Mouse (Mus musculus) layer of hippocampus, postnatal 14 days (tissue): ENCODE results near the gene B3gat2. TPM values are rescaled to one million over a fixed set of nuclear protein-coding genes. Genes with fewer than 3 reads are reported as not detected.

ENCODE experiments used
- DNase-seq, 2 experiments: peaks; one replicate each; pipeline ENCODE4 v3.0.0; 2021 to 2022; ENCODE audit warnings: low spot score in 2 of 2, mixed read lengths in 1 of 2
- total RNA-seq, 2 experiments: library from RNA; stranded (reverse); gene quantifications; 2 replicates each; pipeline ENCODE4 v1.2.3; 2021

B3gat2 gene
- total RNA-seq, 2 experiments from 2014 or later, result 17.7 to 20.0 TPM

DNA sequence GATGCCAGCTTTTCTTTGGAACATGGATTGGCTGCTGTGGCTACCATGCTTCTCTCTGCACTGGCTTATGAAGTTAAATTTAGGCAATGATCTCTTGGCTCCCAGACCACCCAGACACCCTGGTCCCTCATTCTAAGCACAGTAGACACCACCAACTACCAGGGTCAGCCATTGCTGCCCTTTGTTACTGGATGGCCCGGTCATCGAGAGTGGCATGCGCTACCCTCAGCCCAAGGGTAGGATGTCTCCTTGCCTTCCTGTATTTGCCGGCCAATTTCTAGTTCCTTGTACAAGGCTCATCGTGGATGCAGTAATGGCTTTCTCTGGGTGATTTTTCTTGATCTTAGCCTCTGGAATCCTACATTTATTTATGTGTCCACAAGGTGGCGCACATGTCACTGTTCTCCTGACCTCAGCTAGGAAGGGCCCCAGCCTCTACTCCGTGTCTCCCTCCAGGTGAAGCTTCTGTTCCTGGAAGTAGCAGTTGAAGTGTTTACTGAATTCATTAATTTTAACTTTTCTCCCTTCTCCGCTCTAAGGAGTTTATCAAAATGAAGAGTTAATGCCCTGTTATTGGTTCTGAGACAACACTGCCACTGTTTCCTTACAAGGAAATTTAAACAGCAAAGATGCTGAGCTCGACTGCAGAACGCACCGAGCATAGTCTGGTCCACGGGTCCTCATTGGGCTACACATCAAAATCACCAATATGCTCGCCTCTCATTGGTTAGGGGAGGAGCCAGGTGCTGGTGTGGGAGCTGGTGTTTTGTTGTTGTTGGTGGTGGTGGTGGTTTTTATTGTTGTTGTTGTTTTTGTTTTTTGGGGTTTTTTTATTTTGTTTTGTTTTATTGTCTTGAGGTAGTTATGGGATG lies 65.6 kb downstream of the B3gat2 start:
- peak in 1 of 2 experiments; percentile 66 for DNase-seq

DNA sequence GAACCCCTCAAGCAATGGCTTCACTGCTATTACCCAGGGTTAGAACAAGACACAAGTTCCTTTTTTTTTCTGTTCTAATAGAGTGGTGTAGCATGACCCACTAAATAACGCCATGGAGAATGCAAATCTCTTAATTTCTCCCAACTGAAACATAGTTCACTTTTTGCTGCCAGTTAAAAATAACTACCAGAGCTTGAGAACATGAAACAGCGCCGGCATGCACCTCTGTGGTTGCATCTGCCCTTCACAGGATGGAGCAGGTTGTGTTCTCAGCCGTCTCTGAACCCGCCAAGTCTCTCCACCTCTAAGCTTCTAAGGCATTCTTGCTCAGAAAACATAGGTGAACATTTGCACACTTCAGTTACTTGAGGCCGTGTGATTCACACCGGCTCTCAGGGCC lies 72.7 kb downstream of the B3gat2 start:
- DNase-seq, result no peak

DNA sequence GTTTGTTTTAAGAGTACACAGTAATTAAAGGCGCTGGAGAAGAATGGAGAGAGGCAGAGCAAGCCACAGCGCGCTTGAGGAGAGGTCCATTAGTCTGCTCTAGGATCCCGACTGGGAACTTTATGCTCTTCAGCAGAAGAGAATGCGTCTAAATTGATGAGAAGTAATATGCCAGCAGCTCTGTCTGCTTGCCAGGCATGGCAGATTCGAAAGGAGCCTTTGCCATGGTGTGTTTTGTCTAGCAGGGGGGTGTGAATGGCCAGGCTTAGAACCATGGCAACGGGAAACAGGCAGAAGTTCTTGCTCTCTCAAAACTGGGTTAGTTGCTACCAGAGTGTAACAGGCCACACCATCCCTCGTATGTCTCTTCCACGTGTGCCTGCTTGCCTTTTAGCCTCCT lies 73.3 kb downstream of the B3gat2 start:
- DNase-seq, result peak; percentile 41 to 83

DNA sequence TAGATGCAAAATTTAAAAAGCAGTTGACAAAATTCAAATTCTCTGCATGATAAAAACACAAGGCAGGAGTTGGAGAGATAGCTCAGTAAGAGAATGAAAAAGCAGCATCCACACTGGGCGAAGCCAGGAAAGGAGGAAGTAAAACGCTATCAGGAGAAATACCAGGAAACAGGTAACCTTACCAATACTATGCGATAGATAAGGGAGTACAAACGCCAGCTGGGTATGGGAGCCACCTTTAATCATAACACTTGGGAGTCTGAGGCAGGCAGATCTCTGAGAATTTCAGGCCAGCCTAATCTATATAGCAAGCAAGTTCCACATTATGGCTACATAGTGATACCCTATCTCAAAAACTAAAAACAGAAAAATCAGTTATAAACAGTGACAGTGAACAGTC lies 75.1 kb downstream of the B3gat2 start:
- no peak for DNase-seq

DNA sequence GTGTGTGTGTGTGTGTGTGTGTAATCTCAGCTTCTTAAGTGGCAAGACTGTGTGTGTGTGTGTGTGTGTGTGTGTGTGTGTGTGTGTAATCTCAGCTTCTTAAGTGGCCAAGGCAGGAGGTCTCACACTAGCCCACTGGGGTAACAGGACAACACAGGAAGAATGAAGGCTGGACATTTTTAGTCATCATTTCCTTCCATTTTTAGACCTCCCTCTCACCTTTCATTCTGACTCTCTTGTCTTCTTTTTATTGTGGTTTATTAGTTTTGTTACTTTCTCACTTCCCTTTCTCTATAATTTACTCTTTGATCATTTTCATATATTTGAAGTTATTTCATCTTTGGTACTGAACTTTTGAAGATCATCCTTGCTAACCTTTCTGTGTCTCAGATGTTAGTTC lies 79.4 kb downstream of the B3gat2 start:
- no peak for DNase-seq

DNA sequence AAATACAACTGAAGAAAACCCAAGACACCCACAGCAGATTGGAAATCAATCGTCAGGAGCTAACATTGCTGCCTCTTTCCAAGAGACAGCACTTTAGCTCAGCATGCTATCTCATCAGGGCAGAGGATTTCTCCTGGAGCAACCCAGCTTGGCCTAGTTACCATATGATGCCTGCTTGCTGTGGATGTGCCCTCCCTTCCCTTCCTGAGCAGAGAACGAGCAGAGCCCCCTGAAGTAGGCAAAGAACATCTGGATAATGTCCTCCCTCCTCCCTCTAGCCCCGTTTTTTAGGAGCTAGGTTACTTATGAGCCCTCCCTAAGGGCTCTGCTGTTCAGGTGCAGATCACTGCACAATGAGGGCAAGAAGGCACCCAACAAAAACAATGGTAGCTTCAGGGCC lies 81.1 kb downstream of the B3gat2 start:
- DNase-seq, result no peak

DNA sequence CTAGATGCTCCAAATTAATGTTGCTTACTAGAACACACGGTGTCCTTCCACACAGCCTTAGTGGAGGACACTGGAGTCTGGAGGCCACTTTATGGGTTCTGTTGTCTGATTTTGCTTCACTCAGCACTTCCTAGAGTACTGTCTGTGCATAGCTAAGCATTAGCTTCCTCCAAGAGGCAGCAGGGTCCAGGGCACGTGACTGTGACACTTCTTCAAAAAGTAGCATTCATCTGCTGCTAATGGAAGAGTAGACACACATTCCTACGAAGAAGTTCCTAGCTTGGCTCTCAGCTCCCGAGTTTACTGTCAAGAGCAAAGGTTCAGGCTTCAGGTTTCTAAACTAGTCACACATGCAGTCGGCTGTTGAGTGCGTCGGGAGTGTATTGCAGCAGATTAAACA lies 82.2 kb downstream of the B3gat2 start:
- no peak for DNase-seq

DNA sequence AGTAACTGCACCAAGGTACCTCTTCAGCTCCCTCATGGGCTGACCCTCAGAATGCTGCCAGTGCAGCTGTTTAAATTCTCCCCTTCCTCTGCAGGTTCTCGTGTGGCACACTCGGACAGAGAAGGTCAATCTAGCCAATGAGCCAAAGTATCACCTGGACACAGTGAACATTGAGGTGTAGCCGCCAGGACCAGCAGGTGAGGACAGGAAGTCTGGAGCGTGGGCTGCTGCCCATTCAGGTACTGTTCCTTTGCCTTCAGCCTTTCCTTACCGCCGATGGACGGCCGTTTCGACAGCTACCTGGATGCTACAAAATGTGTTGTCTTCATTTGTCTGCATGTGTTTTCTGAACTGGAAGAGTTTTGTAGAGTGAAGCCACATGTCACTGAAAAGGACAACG lies 83.5 kb downstream of the B3gat2 start:
- DNase-seq, result no peak

DNA sequence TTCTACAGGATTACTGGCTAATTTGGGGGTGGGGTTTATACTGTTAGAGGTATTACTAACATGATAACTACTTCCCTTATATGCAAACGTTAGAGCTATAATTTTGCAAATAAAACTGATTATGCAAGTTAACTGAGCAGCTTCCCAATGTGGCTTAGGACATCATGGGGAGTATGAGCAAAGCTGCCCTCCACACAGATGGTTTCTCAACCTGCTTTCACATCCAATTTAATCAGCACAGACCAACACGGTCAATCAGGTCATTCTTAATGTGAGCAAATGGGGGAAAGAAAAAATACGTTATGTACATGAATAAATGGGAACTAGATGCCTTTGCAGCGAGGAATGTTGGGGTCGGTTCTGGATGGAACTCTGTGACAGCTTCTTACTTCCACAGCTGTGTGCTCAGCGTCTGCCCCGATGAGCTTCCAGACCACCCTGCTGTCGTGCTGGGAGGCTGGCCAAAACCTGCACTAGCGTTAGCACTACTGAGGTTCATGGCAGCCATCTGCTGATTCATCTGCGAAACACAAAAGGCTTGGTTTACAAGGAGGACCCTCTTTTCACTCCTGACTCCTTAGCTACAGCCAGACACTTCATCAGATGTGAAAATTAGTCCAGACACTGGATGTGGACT lies 84.6 kb downstream of the B3gat2 start:
- DNase-seq, result peak; percentile 69 to 74

DNA sequence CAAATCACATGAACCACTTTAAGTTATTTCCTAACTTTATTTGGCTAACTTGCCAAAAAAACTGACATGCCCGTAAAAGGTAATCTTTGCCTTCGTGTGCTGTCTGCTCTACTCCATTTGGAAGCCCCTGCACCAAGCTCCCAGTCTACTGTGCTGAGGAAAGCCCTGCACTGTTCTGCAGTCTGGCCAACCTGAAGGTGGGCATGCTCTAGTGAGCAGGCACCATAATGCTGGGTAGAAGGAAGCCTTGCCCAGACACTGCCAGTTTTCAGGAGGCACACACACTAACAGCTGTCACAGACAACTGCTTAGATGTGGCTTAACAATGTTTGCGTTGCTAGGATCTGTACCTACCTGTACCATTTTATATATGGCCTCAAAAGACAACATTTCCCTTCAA lies 94.1 kb downstream of the B3gat2 start:
- DNase-seq, result no peak

DNA sequence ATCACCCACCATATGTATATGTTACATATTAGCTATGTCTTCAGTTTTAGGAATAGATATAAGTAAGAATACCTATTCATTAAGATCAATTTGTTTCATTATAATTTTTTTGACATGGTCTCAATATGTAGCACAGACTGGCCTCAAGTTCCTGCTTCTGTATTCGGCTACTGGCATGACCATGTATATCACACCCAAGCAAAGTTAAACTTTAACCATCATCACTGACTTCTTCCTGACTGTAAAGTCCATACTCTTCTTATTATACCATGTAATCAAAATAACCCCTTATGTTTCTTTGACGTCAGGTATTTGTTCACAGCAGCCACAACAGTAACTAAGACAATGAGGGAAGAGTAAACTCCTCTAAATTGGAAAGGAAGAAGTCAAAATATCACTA lies 99.4 kb downstream of the B3gat2 start:
- DNase-seq, result no peak

DNA sequence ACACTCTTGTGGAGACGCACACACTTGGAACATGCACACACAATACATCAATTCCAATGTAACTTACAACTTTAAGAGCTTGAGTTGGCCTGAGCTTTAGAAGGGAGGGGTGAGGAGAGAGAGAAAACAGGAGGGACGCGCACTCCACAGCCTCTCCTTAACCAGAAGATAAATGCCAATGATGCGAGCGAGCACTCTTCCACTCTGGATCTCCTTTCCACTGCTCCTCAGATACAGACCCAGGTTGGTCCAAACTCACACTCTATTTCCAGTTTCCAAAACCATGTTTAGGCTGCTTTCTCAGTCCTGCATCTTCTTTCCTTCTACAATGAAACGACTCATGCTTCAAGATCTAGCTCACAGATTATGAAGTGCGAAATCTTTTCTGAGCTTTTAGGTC lies 104.0 kb downstream of the B3gat2 start:
- DNase-seq, result no peak

DNA sequence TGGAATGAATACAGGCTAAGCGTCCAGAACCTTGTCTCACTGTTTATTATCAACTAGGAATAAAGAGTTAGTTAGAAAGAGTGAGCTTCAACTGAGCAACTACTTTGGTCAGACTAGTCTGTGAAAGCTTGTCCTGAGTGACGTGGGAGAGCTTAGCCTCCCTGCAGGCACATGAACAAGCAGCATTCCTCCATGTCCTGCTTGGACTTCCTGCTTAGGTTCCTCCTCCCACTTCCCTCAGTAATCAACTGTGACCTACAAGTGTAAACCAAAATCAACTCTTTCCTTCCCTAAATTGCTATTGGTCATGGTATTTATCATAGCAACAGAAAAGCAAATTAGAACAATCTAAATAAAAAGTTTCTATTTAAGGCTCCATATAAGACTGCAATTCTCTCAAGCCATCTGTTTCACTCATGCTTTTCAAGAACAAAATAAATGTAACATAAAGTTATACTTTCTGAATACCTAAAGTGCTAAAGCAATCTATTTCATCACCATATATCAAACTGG lies 105.9 kb downstream of the B3gat2 start:
- DNase-seq, result no peak

DNA sequence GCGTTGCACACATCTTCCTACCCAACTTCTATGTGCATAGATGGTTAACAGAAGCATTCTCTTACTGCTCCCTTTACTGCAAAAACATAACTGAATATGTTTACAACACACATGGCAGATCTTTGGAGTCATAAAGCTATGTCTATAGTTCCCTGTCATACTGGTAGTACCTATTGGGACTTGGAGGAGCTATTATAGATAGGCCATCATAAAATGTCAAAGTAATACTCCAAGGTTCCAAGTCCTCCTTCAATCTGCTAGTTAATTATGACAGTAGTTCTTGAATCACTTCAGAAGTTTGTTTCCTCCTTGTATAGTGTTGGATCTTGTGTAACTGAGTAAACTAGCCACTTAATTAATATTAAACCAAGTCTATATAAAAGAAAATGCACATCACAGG lies 110.6 kb downstream of the B3gat2 start:
- no peak for DNase-seq

DNA sequence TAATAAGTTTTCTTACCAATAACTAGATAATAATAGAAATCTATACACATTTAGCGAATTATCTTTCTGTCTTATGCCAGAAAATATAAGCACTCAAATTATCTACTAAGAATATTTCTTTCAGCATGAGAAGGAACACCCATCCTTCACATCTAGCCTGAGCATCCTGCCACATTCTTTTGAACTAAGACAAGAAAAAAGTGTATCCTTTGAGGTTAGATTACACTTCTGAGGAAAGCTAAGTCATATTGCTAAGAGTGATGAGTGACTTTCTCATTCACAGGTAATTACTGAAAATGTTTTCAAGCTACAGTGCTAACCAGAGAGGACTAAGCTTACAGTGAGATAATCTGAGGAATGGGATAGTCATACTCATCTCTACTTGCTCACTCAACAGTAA lies 121.1 kb downstream of the B3gat2 start:
- DNase-seq, result no peak

DNA sequence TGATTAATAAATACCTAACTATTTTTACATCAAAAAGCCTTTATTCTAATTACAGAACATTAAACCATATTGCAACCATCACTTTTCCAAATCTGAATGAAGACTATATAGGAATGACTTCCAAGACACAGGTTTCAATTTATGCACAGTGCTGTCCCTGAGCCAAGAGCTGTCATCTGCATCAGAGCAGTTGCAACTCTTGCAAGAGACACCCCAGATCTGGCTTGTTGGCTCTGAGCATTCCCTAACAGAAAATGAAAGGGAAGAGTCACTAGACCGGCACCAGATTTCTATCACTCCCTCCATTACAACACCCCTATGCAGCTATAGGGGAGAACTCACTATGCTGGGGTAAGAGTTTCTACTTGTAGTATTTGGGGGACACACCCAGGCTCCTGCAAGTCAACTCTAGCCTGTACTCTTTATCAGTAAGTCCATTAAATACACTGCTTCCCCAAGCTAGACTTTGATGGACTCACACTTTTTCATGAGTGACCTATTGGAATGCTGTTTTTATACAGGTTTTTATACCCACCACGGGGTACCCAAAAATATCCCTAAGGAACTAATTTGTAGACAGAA lies 122.6 kb downstream of the B3gat2 start:
- no peak for DNase-seq

DNA sequence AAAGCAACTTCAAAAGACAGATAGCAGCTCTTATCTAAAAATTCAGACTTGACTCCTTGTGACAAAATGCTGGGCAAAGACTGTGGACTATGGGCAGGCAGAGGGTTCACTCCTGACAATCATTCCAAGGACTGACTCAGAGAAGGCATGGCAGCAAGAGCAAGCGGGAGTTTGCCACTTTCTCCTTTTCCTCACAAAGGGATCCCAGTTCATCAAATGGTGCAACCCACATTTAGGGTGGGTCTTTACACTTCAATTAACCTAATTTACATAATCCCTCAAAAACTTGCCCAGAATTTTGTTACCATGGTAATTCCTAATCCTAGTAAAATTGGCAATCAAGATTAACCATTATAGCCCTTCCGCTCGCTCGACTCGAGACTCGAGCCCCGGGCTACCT lies 123.4 kb downstream of the B3gat2 start:
- no peak for DNase-seq

DNA sequence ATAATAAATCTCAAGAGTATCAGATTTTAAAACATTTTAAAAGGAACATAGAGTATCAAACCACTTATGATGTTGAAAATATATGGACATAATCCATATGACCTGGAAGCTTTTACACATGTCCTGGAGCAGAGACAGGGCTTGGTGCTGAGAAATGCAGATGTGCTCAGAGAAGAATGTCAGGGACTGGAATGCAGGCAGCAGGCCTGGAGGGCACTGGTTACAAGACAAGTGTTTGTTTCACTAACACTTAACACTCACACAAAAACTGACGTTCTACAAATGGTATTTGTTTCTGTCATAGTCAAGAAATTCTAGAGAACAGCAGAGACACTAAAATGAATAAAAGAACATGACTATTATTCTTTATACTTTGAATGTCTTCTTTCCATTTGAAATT lies 130.5 kb downstream of the B3gat2 start:
- DNase-seq, result no peak
